Mouse (Mus musculus): ENCODE data around the gene Padi6.

Gene Padi6

DNA sequence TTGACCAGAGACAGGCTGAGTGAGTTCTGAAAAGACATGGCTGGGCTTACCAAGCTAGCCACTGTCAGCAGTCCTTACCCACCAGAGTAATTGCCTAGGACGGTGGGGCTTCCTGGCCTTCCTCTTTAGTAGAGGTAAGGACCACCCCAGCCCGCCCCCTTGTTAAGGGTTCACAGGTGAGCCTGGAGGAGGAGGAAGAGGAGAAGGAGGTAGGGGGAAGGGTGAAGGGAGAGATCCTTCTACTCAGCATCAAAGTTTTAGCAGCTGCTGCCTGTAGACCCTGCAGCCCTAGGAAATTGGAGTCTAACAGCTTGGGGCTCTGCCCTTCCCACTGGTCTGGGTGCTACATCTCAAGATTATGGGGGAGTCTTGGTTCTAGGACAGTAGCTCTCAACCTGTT is at the start of gene Padi6:
Gene Padi6 (minus strand): TSS at position 101 of the 400 bp plus-strand sequence.
- no peak for DNase-seq (ENCODE audit: low spot score)

DNA sequence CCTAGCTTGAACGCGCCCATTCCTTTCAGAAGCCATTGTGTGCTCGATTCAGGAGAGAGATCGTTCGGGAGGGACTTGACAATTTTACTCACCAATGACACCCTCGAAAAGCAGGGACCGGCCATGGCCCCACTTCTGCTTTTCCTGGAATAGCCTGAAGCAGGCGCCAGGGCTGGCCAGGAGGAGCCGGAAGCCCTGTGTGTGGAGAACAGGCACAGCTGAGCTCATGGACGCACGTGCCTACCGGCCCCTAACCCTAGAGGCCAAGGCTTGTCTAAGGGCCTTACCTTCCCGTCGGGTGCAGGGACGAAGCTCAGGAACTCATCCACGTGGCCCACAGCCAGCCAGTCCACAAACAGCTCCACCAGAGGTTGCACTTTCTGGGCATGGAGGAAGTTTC is 48.6 kb upstream of the Padi6 start:
- DNase-seq (ENCODE audit: low spot score), result no peak

DNA sequence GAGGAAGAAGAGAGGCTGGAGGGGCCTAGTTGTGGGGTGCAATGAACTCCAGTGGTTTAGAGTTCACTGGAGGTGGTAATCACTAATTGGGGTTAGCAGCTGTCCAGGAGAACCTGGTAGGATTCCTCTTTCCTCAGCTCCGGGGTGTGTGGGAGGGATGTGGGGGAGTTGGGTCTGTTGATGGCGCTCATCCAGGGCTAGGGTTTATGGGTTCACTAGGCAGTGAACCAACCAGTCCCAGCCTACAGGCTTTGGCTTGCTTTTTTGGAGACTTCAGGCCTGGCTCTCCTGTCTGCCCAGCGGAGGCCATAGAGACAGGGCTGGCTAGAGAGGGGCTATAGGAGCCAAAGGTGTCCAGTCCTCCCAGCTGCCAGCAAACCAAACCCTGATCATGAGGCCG is 47.5 kb upstream of the Padi6 start:
- peak; percentile 68 for DNase-seq (ENCODE audit: low spot score)

DNA sequence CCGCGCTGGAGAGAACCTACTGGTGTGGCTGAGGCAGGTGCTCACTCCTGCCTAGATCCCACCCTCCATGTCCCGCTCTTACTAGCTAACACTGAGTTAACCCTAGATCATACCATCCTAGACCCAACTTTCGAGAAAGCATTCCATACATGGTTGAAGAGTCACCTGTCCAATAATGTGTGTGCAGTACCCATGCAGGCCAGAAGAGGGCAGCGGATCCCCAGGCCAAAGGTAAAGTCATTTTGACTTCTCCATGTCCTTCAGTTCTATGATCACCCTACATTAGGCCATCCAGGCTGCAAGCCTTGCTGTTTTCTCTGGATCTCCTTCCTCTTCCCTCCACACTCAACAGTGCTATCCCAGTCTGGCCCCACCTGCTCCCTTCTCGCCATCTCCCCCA is 46.5 kb upstream of the Padi6 start:
- DNase-seq (ENCODE audit: low spot score), result peak; percentile 89

DNA sequence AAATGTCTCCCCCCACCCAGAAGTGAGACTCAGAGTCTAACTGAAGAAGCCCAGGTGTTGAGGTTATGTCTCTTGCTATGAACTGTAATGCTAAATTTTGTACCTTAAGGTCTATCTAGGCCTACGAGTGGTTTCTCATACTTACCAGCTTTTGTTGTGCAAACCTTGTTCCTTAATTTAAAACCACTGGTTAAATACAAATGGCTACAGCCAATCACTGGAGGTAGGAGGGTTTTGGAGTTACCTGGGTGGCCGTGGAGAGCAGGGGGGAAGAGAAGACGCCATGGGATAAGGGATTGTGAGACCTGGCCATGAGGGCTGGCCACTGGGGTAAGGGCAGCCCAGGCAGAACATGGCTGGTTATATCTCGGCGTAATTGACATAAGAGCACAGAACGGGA is 45.8 kb upstream of the Padi6 start:
- DNase-seq (ENCODE audit: low spot score), result no peak

DNA sequence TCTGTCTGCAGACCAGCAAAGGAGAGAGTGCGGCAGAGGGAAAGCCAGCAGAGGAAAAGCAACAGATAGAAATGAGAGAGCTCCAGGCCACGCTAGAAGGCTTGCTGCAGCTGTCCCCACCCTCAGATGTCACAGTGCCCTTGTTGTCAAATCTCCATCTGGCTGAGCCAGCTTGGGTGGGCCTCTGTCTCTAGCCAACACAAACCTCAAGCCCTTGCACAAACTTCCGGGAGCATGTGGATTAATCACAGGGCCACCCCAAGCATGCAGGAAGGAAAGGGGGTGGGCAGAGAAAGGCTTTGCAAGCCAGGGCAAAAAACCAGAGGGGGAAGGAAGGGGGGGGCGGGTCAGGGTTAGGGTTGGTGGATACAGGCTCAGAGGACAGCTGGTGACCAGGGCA is 45.0 kb upstream of the Padi6 start:
- no peak for DNase-seq (ENCODE audit: low spot score)

DNA sequence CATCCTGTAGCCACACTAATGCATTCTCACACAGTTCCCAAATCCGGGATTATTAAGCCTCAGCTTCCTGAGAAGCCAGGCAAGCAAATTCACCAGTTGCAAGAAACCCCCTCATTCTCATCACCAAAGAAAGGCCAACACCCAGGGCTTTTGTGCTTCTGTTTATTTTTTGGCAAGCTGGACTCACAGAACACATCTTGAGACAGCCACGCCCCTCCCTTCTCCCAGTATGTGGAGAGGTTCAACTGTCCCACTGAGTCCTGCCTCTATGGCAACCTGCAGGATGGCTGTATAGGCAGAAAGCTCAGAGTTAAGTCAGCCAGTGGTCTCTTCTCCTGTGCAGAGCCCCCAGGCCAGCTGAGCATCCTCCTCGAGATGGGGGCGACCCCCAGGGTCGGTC is 42.8 kb upstream of the Padi6 start:
- DNase-seq (ENCODE audit: low spot score), result no peak

DNA sequence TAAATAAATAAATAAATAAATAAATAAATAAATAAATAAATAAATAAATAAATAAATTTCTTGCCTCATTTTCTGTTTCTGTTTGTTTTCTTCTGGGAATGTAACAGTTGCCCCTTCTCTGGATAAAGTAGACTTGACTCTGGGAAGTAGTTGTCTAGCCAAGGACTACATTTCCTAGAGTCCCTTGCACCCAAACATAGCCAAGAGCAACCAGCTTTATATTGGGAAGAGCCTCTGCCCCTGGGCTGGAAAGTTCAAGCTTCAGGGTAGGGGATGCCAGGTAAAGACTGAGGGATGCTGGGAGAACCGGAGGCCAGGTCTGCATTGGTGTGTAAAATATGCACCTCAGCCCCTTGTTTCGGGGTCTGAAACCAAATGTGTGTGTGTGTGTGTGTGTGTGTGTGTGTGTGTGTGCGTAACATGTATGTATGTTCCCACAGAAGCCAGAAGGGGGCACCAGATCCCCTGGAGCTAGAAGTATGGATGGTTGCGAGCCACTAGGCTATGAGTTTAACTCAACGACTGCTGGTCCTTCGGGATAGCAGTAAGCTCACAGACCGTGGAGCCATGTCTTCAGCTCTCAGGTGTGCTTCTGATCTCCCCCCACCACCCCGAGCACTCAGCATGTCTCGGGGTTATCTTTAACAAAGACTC is 42.0 kb upstream of the Padi6 start:
- DNase-seq (ENCODE audit: low spot score), result no peak

DNA sequence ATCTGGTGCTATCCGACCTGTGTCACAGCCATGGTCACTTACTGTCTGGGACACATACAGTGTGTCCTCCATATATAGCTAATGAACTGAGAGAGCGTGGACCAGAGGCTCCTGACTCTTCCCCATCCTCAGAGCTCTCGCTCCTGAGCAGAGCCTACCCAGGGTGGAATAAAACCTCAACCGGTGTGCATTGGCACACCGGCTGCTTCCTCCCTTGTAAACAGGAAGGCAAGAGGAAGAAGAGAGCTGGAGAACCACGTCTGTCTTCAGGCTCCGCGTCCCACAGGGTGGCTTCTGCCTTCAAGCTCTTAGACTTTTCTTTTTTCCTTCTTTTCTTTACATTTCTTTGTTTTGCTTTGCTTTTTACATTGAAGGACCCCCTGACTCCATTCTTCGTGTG is 40.4 kb upstream of the Padi6 start:
- DNase-seq (ENCODE audit: low spot score), result no peak

DNA sequence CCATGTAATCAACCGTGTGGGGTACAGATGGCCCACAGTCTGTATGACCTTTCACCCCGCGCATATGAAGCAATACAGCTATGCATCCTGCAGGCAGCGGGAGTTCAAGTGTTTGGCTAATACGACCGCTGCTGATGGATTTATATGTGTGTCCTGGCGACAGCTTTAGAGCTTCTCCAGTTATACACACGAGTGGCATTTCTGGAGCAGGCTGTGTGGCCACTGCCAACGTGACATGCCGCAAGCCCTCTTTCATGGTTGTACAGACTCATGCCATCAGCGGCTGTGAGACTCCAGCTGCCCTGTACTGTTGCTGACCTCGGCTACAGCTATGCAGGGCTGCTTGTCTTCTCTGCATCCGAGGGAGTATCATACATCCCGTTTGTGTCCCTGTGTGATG is 38.1 kb upstream of the Padi6 start:
- DNase-seq (ENCODE audit: low spot score), result no peak

DNA sequence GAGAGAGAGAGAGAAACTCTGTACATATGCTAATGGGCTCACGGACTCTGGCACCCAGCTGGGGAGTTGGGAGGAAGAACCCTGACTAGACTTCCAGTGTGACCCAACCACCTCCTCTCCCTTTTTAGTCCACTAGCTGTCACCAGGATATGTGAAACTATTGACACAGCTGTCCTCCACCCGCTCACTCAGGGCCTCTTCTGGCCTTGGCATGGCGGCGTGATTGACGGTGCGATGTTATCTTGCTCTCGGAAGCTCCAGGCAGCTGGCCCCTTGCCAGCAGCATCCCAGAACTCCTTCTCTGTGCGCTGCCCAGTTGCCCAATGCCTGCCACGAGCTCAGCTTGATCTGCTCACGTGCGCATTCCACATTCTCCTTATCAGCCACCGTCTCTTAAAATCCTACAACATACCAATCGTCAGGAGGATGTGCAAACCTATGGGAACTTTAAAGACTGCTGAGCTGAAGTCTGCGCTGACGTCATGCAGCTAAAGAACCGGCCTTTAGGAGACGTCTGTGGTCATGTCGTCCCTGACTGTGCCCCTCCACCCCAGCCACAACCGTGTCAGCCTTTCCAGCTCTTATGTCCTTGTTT is 37.5 kb upstream of the Padi6 start:
- no peak for DNase-seq (ENCODE audit: low spot score)

DNA sequence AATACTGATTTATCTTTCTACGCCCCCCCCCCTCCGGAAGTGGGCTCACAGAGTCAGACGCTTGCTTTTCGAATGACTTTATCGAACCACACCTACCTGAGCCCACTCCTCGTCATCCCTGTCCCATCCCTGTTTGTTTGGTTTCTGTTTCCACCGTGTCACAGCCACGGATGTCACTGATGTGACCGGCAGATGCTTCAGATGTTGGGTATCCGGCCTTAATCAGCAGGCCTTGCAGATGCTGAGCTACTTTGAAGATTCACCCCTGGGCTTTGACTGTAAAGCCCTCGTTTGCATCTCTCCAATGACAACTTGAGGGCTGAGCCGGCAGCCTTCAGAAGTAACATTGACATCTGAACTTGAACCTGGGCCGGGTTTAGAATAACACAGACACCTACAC is 34.2 kb upstream of the Padi6 start:
- DNase-seq (ENCODE audit: low spot score), result no peak

DNA sequence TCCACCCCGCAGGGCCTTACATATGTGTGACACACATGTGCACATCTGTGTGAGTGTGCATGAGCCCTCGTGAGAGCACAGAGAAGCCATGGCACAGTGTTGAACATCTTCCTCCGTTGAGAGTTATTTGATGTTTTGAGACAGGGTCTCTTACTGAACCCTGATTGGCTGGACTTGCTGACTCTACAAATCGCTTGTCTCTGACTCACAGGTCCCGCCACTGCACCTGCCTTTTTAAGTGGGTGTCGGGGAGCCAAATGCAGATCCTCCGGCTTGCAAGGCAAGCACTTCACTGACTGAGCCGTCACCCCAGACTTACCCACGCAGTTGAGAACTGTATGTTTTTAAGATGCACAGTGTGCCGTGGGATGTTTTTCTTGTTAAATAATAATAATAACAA is 33.4 kb upstream of the Padi6 start:
- DNase-seq (ENCODE audit: low spot score), result no peak

DNA sequence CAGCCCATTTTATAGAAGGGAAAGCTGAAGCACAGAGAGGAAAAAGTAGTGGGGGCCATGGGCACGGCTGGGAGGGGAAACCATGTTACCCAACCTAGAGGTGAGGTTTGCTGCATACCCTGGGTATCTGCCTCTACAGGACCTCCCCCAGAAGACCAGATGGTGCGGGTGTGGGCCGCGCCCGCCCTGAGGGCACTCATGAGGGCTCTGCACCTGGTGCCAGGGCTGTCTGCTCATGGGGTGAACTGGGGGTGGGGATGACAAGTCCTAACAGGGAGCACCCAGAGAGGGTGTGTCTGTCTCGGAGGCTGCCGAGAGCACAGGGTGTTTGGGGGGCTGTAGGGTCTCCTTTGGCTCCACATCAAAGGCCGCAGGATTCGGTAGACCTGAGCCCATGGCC is 32.5 kb upstream of the Padi6 start:
- DNase-seq (ENCODE audit: low spot score), result no peak

DNA sequence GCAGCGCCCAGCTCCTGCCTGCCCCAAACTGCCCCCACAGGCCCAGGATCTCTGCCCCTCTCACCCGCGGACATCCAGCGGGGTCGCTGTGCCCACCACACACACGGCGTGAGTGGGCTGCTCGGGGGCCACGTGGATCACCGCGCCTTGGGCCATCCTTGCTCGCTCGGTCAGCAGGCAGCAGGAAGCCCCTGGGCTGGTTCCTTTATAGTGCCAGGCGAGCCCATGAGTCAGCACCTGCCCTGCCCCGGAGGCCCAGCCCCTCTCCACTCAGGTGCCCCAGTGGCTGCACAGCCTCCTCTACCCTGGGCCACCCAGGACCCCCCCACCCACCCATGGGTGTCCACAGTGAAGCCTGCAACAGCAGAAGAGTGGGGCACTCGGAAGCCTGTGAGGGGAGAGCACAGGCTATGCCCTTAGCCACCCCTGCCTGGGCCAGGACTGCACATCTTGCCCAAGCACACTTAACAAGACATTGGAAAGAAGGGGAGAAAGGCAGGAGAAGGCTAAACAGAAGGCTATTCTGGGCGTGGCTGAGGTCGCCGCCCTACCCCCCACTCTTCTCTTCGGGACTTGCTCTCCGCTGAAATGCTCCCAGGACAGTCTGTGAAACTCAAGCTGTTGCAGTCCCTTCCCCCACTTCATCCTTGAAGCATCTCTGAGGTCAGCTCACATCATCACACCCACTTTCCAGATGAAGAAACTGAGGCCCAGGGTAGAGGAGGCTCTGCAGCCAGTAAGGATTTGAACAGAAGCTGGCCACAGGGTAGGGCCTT is 31.8 kb upstream of the Padi6 start, which contains the start of gene Padi4:
Gene Padi4 (minus strand): TSS at position 212 of the 776 bp plus-strand sequence.
- no peak for DNase-seq (ENCODE audit: low spot score)

DNA sequence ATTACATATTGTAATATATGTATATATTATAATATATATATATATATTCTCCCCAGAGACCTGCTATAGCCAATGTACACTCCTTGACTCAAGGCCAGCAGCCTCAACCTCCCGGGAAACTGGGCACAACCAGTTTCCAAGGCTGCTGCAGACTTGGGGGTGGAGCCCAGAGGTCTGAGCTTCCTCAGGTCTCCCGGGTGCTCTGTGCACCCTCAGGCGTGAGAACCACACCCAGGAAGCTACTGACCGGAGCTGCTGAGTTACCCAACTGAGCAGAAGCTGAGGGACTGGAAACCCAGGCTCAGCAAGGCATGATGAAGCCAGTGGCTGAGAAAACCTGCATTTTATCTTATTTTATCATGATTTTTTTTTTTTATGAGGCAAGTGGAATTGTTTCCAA is 28.6 kb upstream of the Padi6 start:
- DNase-seq (ENCODE audit: low spot score), result no peak

DNA sequence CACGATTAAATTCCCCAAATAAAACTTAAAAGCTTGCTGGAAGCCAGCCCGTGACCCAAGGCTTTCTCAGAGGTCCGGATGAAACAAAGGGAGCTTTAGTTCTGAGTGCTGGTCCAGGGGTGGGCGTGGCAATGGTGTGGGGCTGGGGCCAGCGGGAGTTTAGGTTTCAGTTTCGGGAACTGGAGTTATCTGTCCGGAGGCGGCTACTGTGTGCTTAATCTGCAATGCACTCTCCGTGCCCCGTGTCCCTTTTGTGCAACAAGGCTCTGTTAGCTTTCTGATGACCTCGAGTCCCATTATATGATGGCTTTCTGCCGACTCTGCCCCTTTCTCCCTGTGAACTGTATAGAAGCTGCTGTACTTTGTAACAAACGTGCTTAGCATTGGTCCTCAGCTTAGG is 28.0 kb upstream of the Padi6 start:
- DNase-seq (ENCODE audit: low spot score), result peak; percentile 84

DNA sequence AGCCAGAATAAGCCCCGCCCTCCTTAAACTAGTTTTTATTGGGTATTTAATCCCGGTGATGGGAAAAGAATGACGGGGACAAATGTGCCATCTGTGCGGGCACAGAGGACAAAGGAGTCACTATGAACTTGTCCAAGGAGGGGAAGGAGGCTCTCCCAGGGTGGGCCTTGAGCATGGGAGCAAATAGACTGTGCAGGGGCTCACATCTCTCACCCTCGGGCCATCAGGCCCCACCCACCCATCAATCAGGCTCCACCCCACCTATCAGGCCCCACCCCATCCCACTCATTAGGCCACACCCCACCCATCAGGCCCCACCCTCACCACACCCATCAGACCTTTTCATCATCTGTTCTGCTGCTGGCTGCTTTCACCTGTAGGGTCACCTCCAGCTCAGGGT is 26.5 kb upstream of the Padi6 start:
- DNase-seq (ENCODE audit: low spot score), result no peak

DNA sequence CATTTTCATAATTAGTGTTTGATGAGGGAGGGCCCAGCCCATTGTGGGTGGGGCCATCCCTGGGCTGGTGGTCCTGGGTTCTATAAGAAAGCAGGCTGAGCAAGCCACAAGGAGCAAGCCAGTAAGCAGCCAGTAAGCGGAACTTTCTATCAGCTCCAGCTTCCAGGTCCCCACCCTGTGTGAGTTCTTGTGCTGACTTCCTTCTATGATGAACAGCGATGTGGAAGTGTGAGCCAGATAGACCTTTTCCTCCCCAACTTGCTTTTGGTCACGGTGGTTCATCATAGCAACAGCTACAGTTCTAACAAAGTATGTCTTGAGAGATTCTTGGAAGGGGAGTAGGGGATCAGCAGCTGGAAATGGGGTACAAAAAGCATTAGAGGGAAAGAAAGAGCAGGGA is 23.5 kb upstream of the Padi6 start:
- no peak for DNase-seq (ENCODE audit: low spot score)

DNA sequence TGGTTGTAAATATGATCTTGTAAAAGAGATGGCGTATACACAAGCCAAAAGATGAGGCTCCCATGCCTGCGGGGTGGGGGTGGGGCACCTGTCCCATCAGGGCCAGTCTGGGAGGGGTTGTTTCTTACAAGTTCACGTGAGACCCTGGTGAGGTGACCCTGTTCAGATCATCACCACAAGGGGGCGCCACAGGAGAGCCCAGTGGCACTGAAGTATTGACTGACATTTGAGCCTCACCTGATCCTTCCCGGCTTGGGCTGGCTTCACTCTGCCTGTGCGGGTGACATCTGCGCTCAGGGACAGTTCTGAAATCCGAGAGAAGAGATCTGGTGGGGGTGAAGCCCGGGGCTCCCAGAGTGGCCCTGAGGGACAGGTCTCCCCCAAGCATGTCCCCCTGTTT is 20.7 kb upstream of the Padi6 start:
- DNase-seq (ENCODE audit: low spot score), result peak; percentile 85

DNA sequence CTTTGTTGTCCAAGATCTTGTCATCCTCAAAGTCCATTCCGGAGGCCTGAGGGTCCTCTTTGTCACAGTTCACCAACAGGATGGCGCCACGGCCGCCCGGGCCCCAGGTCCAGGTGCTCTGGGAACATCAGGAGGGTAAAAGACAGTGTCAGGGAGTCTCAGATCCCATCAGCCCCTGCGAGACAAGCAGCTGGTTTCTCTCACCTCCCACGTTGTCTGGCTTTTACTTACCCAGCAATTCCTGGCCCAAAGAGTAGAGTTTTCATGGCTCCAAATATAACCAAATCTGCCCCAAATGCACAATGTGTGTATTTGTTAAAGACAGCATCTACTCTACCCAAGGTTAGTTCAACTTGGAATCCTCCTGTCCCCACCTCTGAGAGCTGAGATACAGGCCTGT is 19.2 kb upstream of the Padi6 start:
- DNase-seq (ENCODE audit: low spot score), result no peak

DNA sequence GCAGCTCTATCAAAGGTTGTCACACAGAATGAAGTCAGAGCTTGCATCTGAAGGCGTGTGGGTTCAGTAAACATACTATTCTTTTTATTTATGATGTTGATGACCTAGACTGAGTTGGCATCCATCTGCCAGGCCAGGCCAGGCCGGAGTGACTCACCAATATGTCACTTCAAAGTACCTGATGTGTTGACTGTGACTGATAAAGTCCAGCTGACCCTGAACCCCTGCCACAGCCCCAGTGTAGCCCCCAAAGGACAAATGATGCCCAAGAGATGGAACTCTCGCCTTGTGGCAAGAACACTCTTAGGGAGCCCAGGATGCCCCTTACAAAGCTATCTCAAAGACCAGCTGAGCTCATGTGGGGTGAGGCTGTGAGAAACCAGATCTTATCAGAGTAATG is 13.4 kb upstream of the Padi6 start:
- no peak for DNase-seq (ENCODE audit: low spot score)

DNA sequence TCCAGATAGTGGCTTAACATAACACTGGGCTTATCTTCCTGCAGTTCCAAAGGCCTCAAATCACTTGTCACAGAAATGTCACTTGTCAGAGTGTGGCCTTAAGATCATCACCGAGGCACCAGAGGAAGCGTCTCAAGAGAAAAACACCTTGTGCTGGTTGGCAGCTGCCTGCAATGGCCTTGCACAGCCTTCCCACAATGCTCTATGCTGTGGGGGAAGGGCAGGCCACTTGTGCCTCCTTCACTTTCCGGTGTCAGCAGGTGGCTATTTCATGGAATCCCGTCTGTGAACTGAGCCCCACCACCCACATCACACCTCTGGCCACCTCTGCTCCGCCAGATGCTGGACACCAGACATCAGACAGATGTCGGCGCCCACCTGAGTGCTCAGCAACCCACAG is 10.9 kb upstream of the Padi6 start:
- no peak for DNase-seq (ENCODE audit: low spot score)

DNA sequence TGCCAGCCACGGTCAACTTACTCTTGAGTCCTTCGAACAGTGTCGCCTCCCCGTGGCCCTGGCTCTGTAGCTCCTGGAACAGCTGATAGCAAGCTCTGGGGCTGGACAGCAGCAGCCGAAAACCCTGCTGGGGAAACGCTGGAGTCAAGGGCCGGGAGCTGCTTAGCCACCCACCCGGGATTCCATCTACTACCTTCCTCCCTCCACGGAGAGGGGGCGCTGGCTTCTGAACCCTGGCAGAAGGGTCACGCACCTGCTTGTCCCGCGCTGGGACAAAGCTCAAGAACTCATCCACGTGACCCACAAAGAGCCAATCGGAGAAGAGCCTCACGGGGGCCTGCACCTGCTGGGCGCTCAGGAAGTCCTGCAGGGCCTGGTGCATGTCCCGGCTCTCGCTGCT is 7.9 kb upstream of the Padi6 start:
- peak; percentile 69 for DNase-seq (ENCODE audit: low spot score)

All from testis, postnatal 10 days (tissue).